Mouse (Mus musculus) stomach, postnatal 0 days (tissue): ENCODE measurements around the gene Grtp1. TPM values are rescaled to one million over a fixed set of nuclear protein-coding genes. Genes with fewer than 3 reads are reported as not detected.
"Not testable (repeated sequence)": the region's sequence is repeated elsewhere in the genome, so short reads cannot be mapped to it uniquely, and the experiment has no call there.

ENCODE experiments used
- ATAC-seq: fragments of 200-750 bp; cut with Nextera tagmentation; 2 replicates; pipeline ENCODE4 v1.8.0; 2017; ENCODE audit not compliant: low FRiP score, low TSS enrichment
- DNase-seq: peaks from one replicate; pipeline ENCODE4 v3.0.0-alpha.2; 2016; ENCODE audit warnings: low spot score
- H3K27ac ChIP-seq: fragments of 300-500 bp; sonication (generic); replicated peaks from 2 replicates; pipeline ENCODE4 v1.5.1; 2014; ENCODE audit warnings: mild to moderate bottlenecking, control low read depth
- H3K27me3 ChIP-seq: fragments of 300-500 bp; sonication (generic); 2 replicates; pipeline ENCODE4 v1.6.1; 2014; ENCODE audit warnings: low read length; ENCODE audit not compliant: control insufficient read depth, insufficient read depth
- H3K36me3 ChIP-seq: fragments of 300-500 bp; sonication (generic); 2 replicates; pipeline ENCODE4 v1.6.1; 2014; ENCODE audit warnings: low read length, mixed read lengths; ENCODE audit not compliant: control insufficient read depth, insufficient read depth
- H3K4me1 ChIP-seq: fragments of 300-500 bp; sonication (generic); replicated peaks from 2 replicates; pipeline ENCODE4 v1.6.1; 2014; ENCODE audit warnings: antibody characterized with exemption; ENCODE audit not compliant: control insufficient read depth, insufficient read depth
- H3K4me2 ChIP-seq: fragments of 300-500 bp; sonication (generic); replicated peaks from 2 replicates; pipeline ENCODE4 v1.6.1; 2014; ENCODE audit warnings: low read depth, mild to moderate bottlenecking, control low read depth, moderate library complexity
- H3K4me3 ChIP-seq: fragments of 300-500 bp; sonication (generic); 2 replicates; pipeline ENCODE4 v1.5.1; 2014; ENCODE audit warnings: low read depth, low read length, control low read depth
- H3K9ac ChIP-seq: fragments of 300-500 bp; sonication (generic); 2 replicates; pipeline ENCODE4 v1.6.1; 2014; ENCODE audit warnings: mild to moderate bottlenecking, low read length, control low read depth, mixed read lengths
- H3K9me3 ChIP-seq: fragments of 300-500 bp; sonication (generic); 2 replicates; pipeline ENCODE4 v1.6.1; 2016; ENCODE audit warnings: low read length; ENCODE audit not compliant: control insufficient read depth
- CTCF ChIP-seq: IDR thresholded peaks from 2 replicates; pipeline ENCODE4 v1.5.1; 2016; ENCODE audit warnings: antibody characterized with exemption, low read depth, mild to moderate bottlenecking, moderate library complexity
- EP300 ChIP-seq: optimal IDR thresholded peaks from 2 replicates; pipeline ENCODE3; 2016; ENCODE audit warnings: antibody characterized with exemption
- WGBS: fragments of 180-500 bp; shearing (Covaris S2); extraction: QIAGEN DNeasy Blood & Tissue Kit; methylation state at CpG from one replicate; pipeline ENCODE4 v1.1.7; 2014; 5-methylcytosine and 5-hydroxymethylcytosine counted together
- microRNA counts: library from miRNA; unstranded; fragments of <30 nt; microRNA quantifications from one replicate; lab custom pipeline; 2015
- microRNA-seq: library from miRNA; unstranded; fragments of <30 nt; microRNA quantifications from one replicate; pipeline ENCODE4, GENCODE M21; 2016
- polyA plus RNA-seq: library from polyadenylated mRNA; unstranded; fragments of >200 nt; fragmentation: Nextera tagmentation; extraction: Ambion mirVana; gene quantifications from 2 replicates; pipeline ENCODE4 v1.2.1, GENCODE M21; 2015

Grtp1 gene
- polyA plus RNA-seq, 1 experiment from 2014 or later, result 31.8 TPM

DNA sequence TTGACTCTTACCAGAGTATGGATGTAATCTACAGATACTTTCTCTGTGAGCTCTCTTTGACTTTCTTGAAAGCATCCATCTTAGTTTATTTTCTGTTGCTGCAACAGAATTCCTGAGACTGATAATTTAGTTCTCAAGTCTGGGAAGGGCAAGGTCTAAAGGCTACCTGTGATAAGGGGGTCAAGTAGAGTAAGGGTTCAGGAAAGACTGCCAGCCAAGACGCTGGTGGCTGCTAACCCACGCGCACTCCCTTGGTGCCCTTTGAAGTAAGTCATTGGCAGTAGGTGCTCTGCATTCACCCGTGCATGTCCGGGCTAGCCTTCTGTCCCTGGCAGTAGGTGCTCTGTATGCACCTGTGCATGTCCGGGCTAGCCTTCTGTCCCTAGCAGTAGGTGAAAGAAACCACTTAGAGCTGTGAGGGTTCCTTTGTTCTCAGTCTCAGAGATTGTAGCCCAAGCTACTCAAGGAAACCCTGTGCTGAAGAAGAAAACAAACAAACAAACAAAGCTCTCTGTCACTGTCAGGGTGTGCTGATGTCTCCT lies 60.7 kb downstream of the Grtp1 start:
- Histone ChIP-seq H3K4me2 (no peak overlapping the region), H3K27me3 (no peaks in the 10 kb centered on the region), H3K36me3 (peaks cover 60% of the 10 kb centered on the region), H3K9me3 (no peaks in the 10 kb centered on the region), H3K9ac (no peak overlapping the region), H3K4me1 (no peaks in the 10 kb centered on the region), H3K4me3 (no peak overlapping the region), H3K27ac (no peak overlapping the region)
- TF ChIP-seq CTCF (no peak), EP300 (no peak)
- DNase-seq (no peak), ATAC-seq (no peak)
- WGBS, result 88% methylated on average over 6 of the region's 6 CpGs

DNA sequence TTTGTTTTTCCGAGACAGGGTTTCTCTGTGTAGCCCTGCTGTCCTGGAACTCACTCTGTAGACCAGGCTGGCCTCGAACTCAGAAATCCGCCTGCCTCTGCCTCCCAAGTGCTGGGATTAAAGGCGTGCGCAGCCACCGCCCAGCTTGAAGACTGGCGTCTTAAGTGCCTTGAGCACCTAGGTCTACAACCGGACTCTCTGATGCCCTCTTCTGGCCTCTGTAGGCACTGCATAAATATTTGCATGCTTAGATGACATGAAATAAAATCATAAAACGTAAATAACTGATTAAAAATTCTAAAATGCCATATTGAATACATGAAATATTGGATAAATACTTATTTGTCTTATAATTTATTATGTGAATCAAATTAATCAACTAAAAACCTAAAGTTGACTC lies 68.2 kb downstream of the Grtp1 start:
- peak; percentile 50 for DNase-seq
- peak; percentile 69 for TF ChIP-seq CTCF
- H3K9ac ChIP-seq, ATAC-seq, H3K4me2 ChIP-seq, H3K9me3 ChIP-seq, H3K27me3 ChIP-seq, H3K4me1 ChIP-seq, H3K27ac ChIP-seq, H3K4me3 ChIP-seq: not testable (repeated sequence)
- peaks cover 48% of the 10 kb centered on the region for H3K36me3 ChIP-seq
- 68% methylated on average over 9 of the region's 9 CpGs for WGBS

DNA sequence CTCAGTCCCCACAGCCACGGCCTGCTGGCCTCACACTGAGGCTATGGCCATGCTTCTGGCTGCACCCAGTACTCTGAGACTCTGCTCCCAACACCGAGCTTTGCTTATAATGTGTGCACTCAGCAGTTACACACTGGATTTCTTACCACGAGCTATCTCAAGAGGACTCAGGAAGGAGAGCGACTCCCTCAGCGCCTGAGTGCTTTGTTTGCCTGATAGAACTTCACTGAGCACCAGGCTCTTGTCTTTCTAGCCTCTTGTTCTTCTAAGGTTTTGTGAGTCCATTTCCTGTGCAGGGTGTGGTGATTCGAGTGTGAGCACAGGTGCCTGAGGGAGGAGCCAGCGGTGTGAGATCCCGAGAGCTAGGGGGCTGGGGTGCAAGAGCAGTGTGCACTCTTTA lies 75.5 kb downstream of the Grtp1 start:
- no peak overlapping the region for H3K9ac ChIP-seq
- H3K27me3 ChIP-seq, result no peaks in the 10 kb centered on the region
- H3K4me2 ChIP-seq, result no peak overlapping the region
- no peak for ATAC-seq
- H3K27ac ChIP-seq, result no peak overlapping the region
- no peak for TF ChIP-seq CTCF
- no peak for TF ChIP-seq EP300
- DNase-seq, result no peak
- 87% methylated on average over 8 of the region's 8 CpGs for WGBS
- H3K4me1 ChIP-seq, result no peaks in the 10 kb centered on the region
- H3K9me3 ChIP-seq, result no peaks in the 10 kb centered on the region
- no peak overlapping the region for H3K4me3 ChIP-seq
- H3K36me3 ChIP-seq, result peaks cover 27% of the 10 kb centered on the region

DNA sequence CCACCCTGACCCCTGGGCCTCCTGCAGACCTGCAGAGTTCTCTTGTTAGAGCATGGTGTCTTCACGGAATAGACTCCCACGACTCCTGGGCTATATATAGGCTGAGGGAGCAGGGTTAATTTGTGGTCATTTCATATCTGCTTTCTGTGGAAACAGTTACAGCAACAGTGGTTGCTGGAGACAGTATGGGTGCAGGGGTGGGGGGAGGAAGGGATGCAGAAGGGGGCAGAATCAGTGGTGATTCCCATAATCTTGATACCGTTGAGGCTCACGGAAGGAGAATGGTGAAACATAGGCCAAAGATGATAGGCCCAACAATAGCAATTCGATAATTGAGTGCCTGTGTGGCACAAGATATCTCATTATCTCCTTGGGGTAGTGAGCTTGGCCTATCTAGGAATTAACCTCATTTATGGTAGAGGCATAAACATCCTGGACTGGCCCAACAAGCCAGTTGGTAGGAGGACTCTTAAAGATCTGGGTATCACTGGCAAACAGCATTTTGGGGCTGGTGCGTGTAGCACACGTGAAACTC lies 77.5 kb downstream of the Grtp1 start:
- H3K9me3 ChIP-seq, result no peaks in the 10 kb centered on the region
- H3K4me2 ChIP-seq, result no peak overlapping the region
- H3K9ac ChIP-seq, result no peak overlapping the region
- no peak for TF ChIP-seq CTCF
- no peak for TF ChIP-seq EP300
- WGBS, result 92% methylated on average over 7 of the region's 7 CpGs
- no peaks in the 10 kb centered on the region for H3K27me3 ChIP-seq
- no peak for ATAC-seq
- DNase-seq, result no peak
- H3K27ac ChIP-seq, result no peak overlapping the region
- no peaks in the 10 kb centered on the region for H3K4me1 ChIP-seq
- H3K36me3 ChIP-seq, result peaks cover 23% of the 10 kb centered on the region
- no peak overlapping the region for H3K4me3 ChIP-seq

MicroRNAs encoded within 50 kb of the gene (microRNA counts, 519-probe panel; counts per million panel counts)
- not detected for microRNA mmu-miR-1968 (lab: Ali Mortazavi, UCI)

Small RNA genes within 50 kb of the gene (microRNA-seq; reads per million reads assigned to microRNA genes)
- 8.0 reads per million, percentile 13 among the genes with 10 or more reads in this experiment for gene Mir1968
- gene Mir7065, result not detected

Other genes with a start within 250 kb of the Grtp1 start
- 0.12 TPM in 1 of 2 replicates, not detected in the other for gene F7, start 174.6 kb downstream of the Grtp1 start, polyA plus RNA-seq
- gene F10, start 163.3 kb downstream of the Grtp1 start, polyA plus RNA-seq, result 1.1 and 1.9 TPM in 2 replicates
- 6.7 and 7.4 TPM in 2 replicates for gene Proz, start 139.7 kb downstream of the Grtp1 start, polyA plus RNA-seq
- 13.9 and 15.1 TPM in 2 replicates for gene Pcid2, start 95.2 kb downstream of the Grtp1 start, polyA plus RNA-seq
- 47.1 and 52.6 TPM in 2 replicates for gene Cul4a, start 95.0 kb downstream of the Grtp1 start, polyA plus RNA-seq
- 260 and 278 TPM in 2 replicates for gene Lamp1, start 41.5 kb downstream of the Grtp1 start, polyA plus RNA-seq
- 0.42 and 0.50 TPM in 2 replicates for gene Adprhl1, start 53.5 kb upstream of the Grtp1 start, polyA plus RNA-seq
- 9.6 and 9.9 TPM in 2 replicates for gene Dcun1d2, start 87.5 kb upstream of the Grtp1 start, polyA plus RNA-seq
- 14.7 and 15.5 TPM in 2 replicates for gene Tmco3, start 87.6 kb upstream of the Grtp1 start, polyA plus RNA-seq
- 65.8 and 69.3 TPM in 2 replicates for gene Tfdp1, start 138.1 kb upstream of the Grtp1 start, polyA plus RNA-seq
- gene Atp4b, start 196.2 kb upstream of the Grtp1 start, polyA plus RNA-seq, result 776 and 950 TPM in 2 replicates
- gene Grk1, start 204.5 kb upstream of the Grtp1 start, polyA plus RNA-seq, result 0.02 TPM in 1 of 2 replicates, not detected in the other
- gene Tmem255b, start 234.6 kb upstream of the Grtp1 start, polyA plus RNA-seq, result 5.5 and 6.3 TPM in 2 replicates